Mouse (Mus musculus) midbrain, postnatal 0 days (tissue): ENCODE measurements around the gene Dync1i1. TPM values are rescaled to one million over a fixed set of nuclear protein-coding genes. Genes with fewer than 3 reads are reported as not detected.
A peak's percentile ranks its signal among the peaks of the same experiment; 100 is the strongest.

ENCODE experiments used
- ATAC-seq: fragments of 200-750 bp; cut with Nextera tagmentation; 2 replicates; pipeline ENCODE4 v1.8.0; 2017; ENCODE audit warnings: moderate number of reproducible peaks, mild to moderate bottlenecking, moderate TSS enrichment, moderate library complexity; ENCODE audit not compliant: low FRiP score
- DNase-seq: peaks from one replicate; pipeline ENCODE4 v3.0.0-alpha.2; 2015; ENCODE audit warnings: low spot score
- H3K27ac ChIP-seq: fragments of 300-500 bp; sonication (generic); 2 replicates; pipeline ENCODE4 v1.5.1; 2014; ENCODE audit warnings: low read depth, mild to moderate bottlenecking, low read length, mixed read lengths
- H3K27me3 ChIP-seq: fragments of 300-500 bp; sonication (generic); 2 replicates; pipeline ENCODE4 v1.6.1; 2014; ENCODE audit warnings: low read length, control low read depth, mixed read lengths; ENCODE audit not compliant: insufficient read depth
- H3K36me3 ChIP-seq: fragments of 300-500 bp; sonication (generic); 2 replicates; pipeline ENCODE4 v1.6.1; 2014; ENCODE audit warnings: low read length, control low read depth, mixed read lengths; ENCODE audit not compliant: insufficient read depth
- H3K4me1 ChIP-seq: fragments of 300-500 bp; sonication (generic); 2 replicates; pipeline ENCODE4 v1.6.1; 2014; ENCODE audit warnings: mild to moderate bottlenecking, control low read depth, antibody characterized with exemption, low read length, mixed read lengths; ENCODE audit not compliant: insufficient read depth
- H3K4me2 ChIP-seq: fragments of 300-500 bp; sonication (generic); 2 replicates; pipeline ENCODE4 v1.6.1; 2014; ENCODE audit warnings: low read depth, mild to moderate bottlenecking, low read length, mixed read lengths; ENCODE audit not compliant: poor library complexity, severe bottlenecking
- H3K4me3 ChIP-seq: fragments of 300-500 bp; sonication (generic); 2 replicates; pipeline ENCODE4 v1.5.1; 2014; ENCODE audit warnings: low read depth, mild to moderate bottlenecking, low read length, moderate library complexity
- H3K9ac ChIP-seq: fragments of 300-500 bp; sonication (generic); replicated peaks from 2 replicates; pipeline ENCODE4 v1.6.1; 2014; ENCODE audit warnings: mild to moderate bottlenecking, low read length, moderate library complexity, mixed read lengths; ENCODE audit not compliant: poor library complexity, severe bottlenecking
- H3K9me3 ChIP-seq: fragments of 300-500 bp; sonication (generic); 2 replicates; pipeline ENCODE4 v1.6.1; 2016; ENCODE audit warnings: low read length, control low read depth
- CTCF ChIP-seq: IDR thresholded peaks from 2 replicates; pipeline ENCODE4 v1.5.1; 2016; ENCODE audit warnings: antibody characterized with exemption, mild to moderate bottlenecking
- WGBS: fragments of 180-500 bp; shearing (Covaris S2); extraction: QIAGEN DNeasy Blood & Tissue Kit; methylation state at CpG from one replicate; pipeline ENCODE4 v1.1.7; 2014; 5-methylcytosine and 5-hydroxymethylcytosine counted together
- polyA plus RNA-seq: library from polyadenylated mRNA; unstranded; fragments of >200 nt; fragmentation: Nextera tagmentation; extraction: Ambion mirVana; gene quantifications from 2 replicates; pipeline ENCODE4 v1.2.1, GENCODE M21; 2015
- total RNA-seq: library from RNA; depleted of rRNA; stranded (reverse); fragments of >200 nt; gene quantifications from 2 replicates; pipeline ENCODE4 v1.2.3, GENCODE M21; 2014

Gene Dync1i1
- total and polyA plus RNA-seq, 2 experiments from 2014 or later: 64.0 to 73.1 TPM

DNA sequence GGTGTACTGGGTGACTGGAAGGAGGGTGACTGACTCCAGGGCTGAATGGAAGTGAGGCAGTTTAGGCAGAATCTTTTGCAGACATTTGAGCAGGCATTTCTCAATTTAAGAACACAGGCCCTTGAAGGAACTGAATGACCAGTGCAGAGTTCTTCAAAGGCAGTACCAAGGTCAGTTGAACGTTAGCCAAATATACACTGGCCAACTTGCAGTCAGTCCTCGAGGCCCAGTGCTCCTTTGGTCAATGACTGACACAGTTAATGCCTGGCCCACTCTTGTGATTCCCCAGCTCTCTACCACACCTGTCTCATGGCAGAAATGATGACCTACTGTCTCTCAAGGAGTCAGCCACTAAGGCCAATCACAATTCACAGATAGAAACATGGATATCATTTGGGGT lies 189.6 kb downstream of the Dync1i1 start:
- H3K36me3 ChIP-seq: no peaks in the 10 kb centered on the region
- 77% methylated on average over 2 of the region's 2 CpGs for WGBS
- no peaks in the 10 kb centered on the region for H3K27me3 ChIP-seq
- no peaks in the 10 kb centered on the region for H3K9me3 ChIP-seq
- H3K9ac ChIP-seq: no peak overlapping the region
- ATAC-seq (no peak), DNase-seq (no peak)
- no peak for TF ChIP-seq CTCF
- no peaks in the 10 kb centered on the region for H3K4me1 ChIP-seq
- no peak overlapping the region for H3K4me3 ChIP-seq
- H3K4me2 ChIP-seq: no peak overlapping the region
- no peak overlapping the region for H3K27ac ChIP-seq

- Histone ChIP-seq H3K36me3 (no peaks in the 10 kb centered on the region), H3K4me2 (no peak overlapping the region), H3K4me1 (no peaks in the 10 kb centered on the region), H3K9ac (no peak overlapping the region), H3K4me3 (no peak overlapping the region), H3K27ac (no peak overlapping the region), H3K9me3 (no peaks in the 10 kb centered on the region), H3K27me3 (no peaks in the 10 kb centered on the region)
- 82% methylated on average over 4 of the region's 4 CpGs for WGBS
- DNase-seq (no peak), ATAC-seq (no peak)
- TF ChIP-seq CTCF: no peak
These were observed 195.2 kb downstream of the Dync1i1 start for GRCm38 (mm10) chr6:5920670-5921069.

DNA sequence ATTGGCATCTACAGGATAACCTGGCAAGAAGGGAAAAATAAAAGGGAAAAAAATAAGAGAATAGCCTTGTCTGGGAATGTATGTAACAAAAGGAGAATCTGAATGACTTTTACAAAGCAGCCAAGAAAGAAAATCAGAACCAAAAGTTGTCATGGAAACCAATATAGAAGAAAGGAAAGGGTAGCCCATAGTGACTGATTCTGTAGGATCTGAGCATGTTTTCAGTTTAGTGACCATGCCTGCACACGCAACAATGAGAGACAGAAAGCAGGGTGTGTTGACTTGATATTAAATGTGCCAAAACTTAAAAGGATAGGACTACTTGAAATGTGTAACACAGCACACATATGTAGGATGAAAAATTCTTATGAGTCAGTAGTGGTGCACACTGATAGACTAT lies 197.2 kb downstream of the Dync1i1 start:
- H3K27me3 ChIP-seq: no peaks in the 10 kb centered on the region
- no peak overlapping the region for H3K4me2 ChIP-seq
- no peaks in the 10 kb centered on the region for H3K9me3 ChIP-seq
- 25% methylated on average over 1 of the region's 1 CpGs for WGBS
- no peak overlapping the region for H3K9ac ChIP-seq
- DNase-seq (no peak), ATAC-seq (no peak)
- no peak overlapping the region for H3K4me3 ChIP-seq
- H3K4me1 ChIP-seq: no peaks in the 10 kb centered on the region
- no peaks in the 10 kb centered on the region for H3K36me3 ChIP-seq
- H3K27ac ChIP-seq: no peak overlapping the region
- no peak for TF ChIP-seq CTCF

DNA sequence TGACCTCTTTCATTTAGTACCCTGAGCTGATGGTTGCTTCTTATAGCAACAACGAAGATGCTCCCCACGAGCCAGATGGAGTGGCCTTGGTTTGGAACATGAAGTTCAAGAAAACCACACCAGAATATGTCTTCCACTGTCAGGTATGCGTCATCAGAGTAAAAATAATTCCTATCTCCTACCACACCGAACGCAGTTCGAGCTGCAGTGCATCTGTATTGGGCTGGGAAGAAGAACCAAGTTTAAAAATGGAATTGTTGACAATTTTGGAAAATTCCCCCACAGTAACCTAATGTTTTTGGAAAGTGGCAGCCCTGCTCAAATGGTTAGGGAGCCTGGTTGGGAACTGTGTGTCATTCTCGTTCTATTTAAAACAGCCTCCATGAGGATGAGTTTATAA lies 197.7 kb downstream of the Dync1i1 start:
- no peak for TF ChIP-seq CTCF
- ATAC-seq: no peak

GRCm38 (mm10) chr6:5930140-5930539 lies 204.7 kb downstream of the Dync1i1 start:
- no peaks in the 10 kb centered on the region for H3K4me1 ChIP-seq
- H3K4me3 ChIP-seq: no peak overlapping the region
- H3K36me3 ChIP-seq: no peaks in the 10 kb centered on the region
- WGBS: 76% methylated on average over 8 of the region's 8 CpGs
- TF ChIP-seq CTCF: no peak
- H3K27me3 ChIP-seq: no peaks in the 10 kb centered on the region
- DNase-seq (peak; percentile 24), ATAC-seq (no peak)
- no peak overlapping the region for H3K27ac ChIP-seq
- H3K4me2 ChIP-seq: no peak overlapping the region
- H3K9me3 ChIP-seq: no peaks in the 10 kb centered on the region
- no peak overlapping the region for H3K9ac ChIP-seq

More for the DNA sequence above, 197.7 kb downstream of the Dync1i1 start:
- no peak overlapping the region for H3K27ac ChIP-seq
- no peak overlapping the region for H3K9ac ChIP-seq
- no peaks in the 10 kb centered on the region for H3K36me3 ChIP-seq
- 93% methylated on average over 7 of the region's 7 CpGs for WGBS
- H3K4me2 ChIP-seq: no peak overlapping the region
- no peaks in the 10 kb centered on the region for H3K9me3 ChIP-seq
- H3K4me1 ChIP-seq: no peaks in the 10 kb centered on the region
- no peaks in the 10 kb centered on the region for H3K27me3 ChIP-seq
- DNase-seq: no peak
- H3K4me3 ChIP-seq: no peak overlapping the region

- H3K36me3 ChIP-seq: no peaks in the 10 kb centered on the region
- no peak for TF ChIP-seq CTCF
- no peaks in the 10 kb centered on the region for H3K27me3 ChIP-seq
- 85% methylated on average over 8 of the region's 8 CpGs for WGBS
- H3K4me3 ChIP-seq: no peak overlapping the region
- peak; percentile 45 for DNase-seq
- ATAC-seq: no peak
- no peaks in the 10 kb centered on the region for H3K9me3 ChIP-seq
- no peak overlapping the region for H3K4me2 ChIP-seq
- H3K4me1 ChIP-seq: no peaks in the 10 kb centered on the region
- H3K27ac ChIP-seq: no peak overlapping the region
- no peak overlapping the region for H3K9ac ChIP-seq
These were observed 210.3 kb downstream of the Dync1i1 start for GRCm38 (mm10) chr6:5935587-5936353.
